Mouse (Mus musculus) E14TG2a.4 (cell line): ENCODE data around the gene Tmem129.

Source experiments
- H3K27me3 ChIP-seq: 2 replicates; pipeline ENCODE4 v1.6.1; 2014; ENCODE audit warnings: low read length, control low read depth; ENCODE audit not compliant: insufficient read depth
- H3K36me3 ChIP-seq: 2 replicates; pipeline ENCODE4 v1.6.1; 2014; ENCODE audit warnings: low read length, control low read depth; ENCODE audit not compliant: insufficient read depth
- H3K4me1 ChIP-seq: replicated peaks from 2 replicates; pipeline ENCODE4 v1.6.1; 2014; ENCODE audit warnings: low read depth, low read length, control low read depth
- H3K4me3 ChIP-seq: replicated peaks from 2 replicates; pipeline ENCODE4 v1.5.1; 2014; ENCODE audit warnings: mild to moderate bottlenecking, low read length
- H3K9me3 ChIP-seq: 2 replicates; pipeline ENCODE4 v1.6.1; 2014; ENCODE audit warnings: low read length, control low read depth
- CTCF ChIP-seq: conservative IDR thresholded peaks from 2 replicates; pipeline ENCODE4 v1.5.1; 2014; ENCODE audit warnings: low read length
- NANOG ChIP-seq: IDR thresholded peaks from 2 replicates; pipeline ENCODE4 v1.6.1; 2014; ENCODE audit warnings: borderline replicate concordance, low read length, mixed read lengths
- POU5F1 ChIP-seq: IDR thresholded peaks from 2 replicates; pipeline ENCODE4 v1.6.1; 2014; ENCODE audit warnings: low read length, borderline replicate concordance

The Tmem129 gene

GRCm38 (mm10) chr5:33605314-33605713 is 52.9 kb downstream of the Tmem129 start:
- H3K4me3 ChIP-seq: no peak overlapping the region
- TF ChIP-seq NANOG (no peak), POU5F1 (no peak), CTCF (no peak)
- peaks cover 30% of the 10 kb centered on the region for H3K27me3 ChIP-seq
- H3K9me3 ChIP-seq: no peaks in the 10 kb centered on the region
- peaks cover 97% of the 10 kb centered on the region for H3K36me3 ChIP-seq
- no peaks in the 10 kb centered on the region for H3K4me1 ChIP-seq
